Mouse (Mus musculus) cortical plate, adult 2 months (tissue): ENCODE data around the gene Clptm1.

Experiments used
- CTCF ChIP-seq: fragments of 200-500 bp; IDR thresholded peaks from 2 replicates; pipeline ENCODE4 v1.5.1; 2011; ENCODE audit warnings: mild to moderate bottlenecking, control low read depth, low read length; ENCODE audit not compliant: insufficient read depth; ENCODE audit errors: extremely low read depth
- POLR2A ChIP-seq: fragments of 200-500 bp; IDR thresholded peaks from 2 replicates; pipeline ENCODE4 v1.6.1; 2011; ENCODE audit warnings: mild to moderate bottlenecking, low read length, control low read depth; ENCODE audit not compliant: insufficient read depth; ENCODE audit errors: extremely low read depth

GRCm38 (mm10) chr7:19699827-19700148 is 35.0 kb upstream of the Clptm1 start:
- TF ChIP-seq POLR2A (no peak), CTCF (no peak)
